Mouse (Mus musculus) CD4-positive, CD25-positive, alpha-beta regulatory T cell, adult 2 months (primary cell): ENCODE data around the gene Cdh3.

Source experiments
- DNase-seq: peaks from one replicate; pipeline ENCODE4 v3.0.0-alpha.2; 2012; ENCODE audit warnings: low read depth, low spot score

The Cdh3 gene

GRCm38 (mm10) chr8:106606601-106607145 lies 96.0 kb downstream of the Cdh3 start:
- no peak for DNase-seq
